Mouse (Mus musculus) CH12F3 (cell line): ENCODE results near the gene Gadd45b.

Experiments used
- in situ Hi-C: fragments of 300-500 bp; cut with MboI; formaldehyde crosslinking; loops from 2 replicates; pipeline ENCODE4 v1.14.3; 2020; ENCODE audit warnings: low sequenced_read_pairs

The Gadd45b gene

GRCm38 (mm10) chr10:80981564-80982112, 51.8 kb downstream of the Gadd45b start:
- in situ Hi-C loops = no loop called here
